Mouse (Mus musculus) neural tube, embryonic 12.5 days (tissue): ENCODE measurements around the gene Tnfrsf8. TPM values are rescaled to one million over a fixed set of nuclear protein-coding genes. Genes with fewer than 3 reads are reported as not detected.
"Not testable (repeated sequence)": the region's sequence is repeated elsewhere in the genome, so short reads cannot be mapped to it uniquely, and the experiment has no call there.

Source experiments
- ATAC-seq: fragments of 200-750 bp; cut with Nextera tagmentation; 2 replicates; pipeline ENCODE4 v1.8.0; 2017; ENCODE audit warnings: low read depth, mild to moderate bottlenecking, moderate TSS enrichment, moderate library complexity; ENCODE audit not compliant: low FRiP score
- H3K27ac ChIP-seq: fragments of 300-500 bp; sonication (generic); 2 replicates; pipeline ENCODE4 v1.5.1; 2016
- H3K27me3 ChIP-seq: fragments of 300-500 bp; sonication (generic); replicated peaks from 2 replicates; pipeline ENCODE4 v1.6.1; 2016; ENCODE audit warnings: mild to moderate bottlenecking
- H3K36me3 ChIP-seq: fragments of 300-500 bp; sonication (generic); 2 replicates; pipeline ENCODE4 v1.6.1; 2016; ENCODE audit warnings: mild to moderate bottlenecking
- H3K4me1 ChIP-seq: fragments of 300-500 bp; sonication (generic); 2 replicates; pipeline ENCODE4 v1.6.1; 2016
- H3K4me2 ChIP-seq: fragments of 300-500 bp; sonication (generic); replicated peaks from 2 replicates; pipeline ENCODE4 v1.6.1; 2016; ENCODE audit warnings: mild to moderate bottlenecking
- H3K4me3 ChIP-seq: fragments of 300-500 bp; sonication (generic); 2 replicates; pipeline ENCODE4 v1.5.1; 2016
- H3K9ac ChIP-seq: fragments of 300-500 bp; sonication (generic); 2 replicates; pipeline ENCODE4 v1.6.1; 2016; ENCODE audit warnings: mild to moderate bottlenecking
- H3K9me3 ChIP-seq: fragments of 300-500 bp; sonication (generic); 2 replicates; pipeline ENCODE4 v1.6.1; 2016; ENCODE audit warnings: mild to moderate bottlenecking
- WGBS: fragments of 180-500 bp; shearing (Covaris S2); methylation state at CpG from one replicate; pipeline ENCODE4 v1.1.7; 2016; 5-methylcytosine and 5-hydroxymethylcytosine counted together
- polyA plus RNA-seq: library from polyadenylated mRNA; unstranded; fragments of >200 nt; fragmentation: Nextera tagmentation; extraction: Ambion mirVana; gene quantifications from 2 replicates; pipeline ENCODE4 v1.2.1, GENCODE M21; 2016

Tnfrsf8 gene
- polyA plus RNA-seq, 1 experiment from 2014 or later = 0.05 TPM

DNA sequence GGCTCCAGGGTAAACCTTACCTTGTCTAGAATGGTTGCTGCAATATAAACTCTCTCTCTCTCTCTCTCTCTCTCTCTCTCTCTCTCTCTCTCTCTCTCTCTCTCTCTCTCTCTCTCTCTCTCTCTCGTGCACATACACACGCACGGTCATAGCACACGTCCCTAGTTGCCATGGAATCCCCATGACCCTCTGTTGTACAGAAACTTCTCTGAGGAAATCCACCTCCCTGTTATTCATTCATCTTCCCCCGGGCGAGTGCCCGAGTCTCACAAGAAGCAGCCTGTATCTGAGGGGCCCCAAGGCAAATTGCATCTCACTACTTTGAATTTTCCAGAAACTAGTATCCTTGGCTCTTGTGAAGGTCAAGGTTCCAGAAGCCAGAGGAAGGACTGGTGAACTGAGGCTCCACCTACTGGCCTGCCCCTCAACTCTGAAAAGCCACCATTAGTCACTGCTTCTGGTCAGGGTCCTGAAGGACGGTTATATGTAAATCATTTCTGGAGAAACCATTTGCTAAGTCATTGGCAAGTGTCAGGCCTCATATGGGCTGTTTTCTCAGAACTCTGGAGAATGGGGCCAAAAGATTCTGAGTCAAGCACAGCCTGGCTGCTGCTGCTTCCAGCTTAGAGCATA, 8.1 kb upstream of the Tnfrsf8 start:
- H3K27me3 ChIP-seq = no peaks in the 10 kb centered on the region
- no peak overlapping the region for H3K9ac ChIP-seq
- no peaks in the 10 kb centered on the region for H3K4me1 ChIP-seq
- no peaks in the 10 kb centered on the region for H3K36me3 ChIP-seq
- H3K27ac ChIP-seq = no peak overlapping the region
- no peak overlapping the region for H3K4me3 ChIP-seq
- H3K4me2 ChIP-seq = no peak overlapping the region
- WGBS = 85% methylated on average over 8 of the region's 8 CpGs
- H3K9me3 ChIP-seq = no peaks in the 10 kb centered on the region
- ATAC-seq = no peak

DNA sequence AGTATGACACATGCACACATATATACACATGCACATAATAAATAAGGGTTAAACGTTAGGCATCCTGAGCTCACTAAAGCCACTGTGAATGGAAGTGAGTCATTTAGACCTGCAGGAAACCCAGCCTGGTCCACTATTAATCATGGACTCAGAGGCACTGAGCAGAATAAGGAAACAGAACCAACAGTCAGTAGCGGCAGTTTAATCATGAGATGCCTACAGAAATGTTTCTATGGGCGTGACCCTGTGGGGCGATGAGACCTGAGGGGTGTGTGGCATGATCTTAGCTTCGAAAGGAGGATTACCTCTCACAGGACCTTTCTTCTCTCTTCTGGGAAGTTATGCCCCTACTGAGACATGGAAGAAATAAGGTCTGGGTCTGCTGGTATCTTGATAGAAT, 7.2 kb upstream of the Tnfrsf8 start:
- Histone ChIP-seq H3K9me3 (no peaks in the 10 kb centered on the region), H3K4me3 (no peak overlapping the region), H3K36me3 (no peaks in the 10 kb centered on the region), H3K27me3 (no peaks in the 10 kb centered on the region), H3K27ac (no peak overlapping the region), H3K4me1 (no peaks in the 10 kb centered on the region), H3K4me2 (no peak overlapping the region), H3K9ac (no peak overlapping the region)
- ATAC-seq = no peak
- WGBS = 90% methylated on average over 5 of the region's 5 CpGs

DNA sequence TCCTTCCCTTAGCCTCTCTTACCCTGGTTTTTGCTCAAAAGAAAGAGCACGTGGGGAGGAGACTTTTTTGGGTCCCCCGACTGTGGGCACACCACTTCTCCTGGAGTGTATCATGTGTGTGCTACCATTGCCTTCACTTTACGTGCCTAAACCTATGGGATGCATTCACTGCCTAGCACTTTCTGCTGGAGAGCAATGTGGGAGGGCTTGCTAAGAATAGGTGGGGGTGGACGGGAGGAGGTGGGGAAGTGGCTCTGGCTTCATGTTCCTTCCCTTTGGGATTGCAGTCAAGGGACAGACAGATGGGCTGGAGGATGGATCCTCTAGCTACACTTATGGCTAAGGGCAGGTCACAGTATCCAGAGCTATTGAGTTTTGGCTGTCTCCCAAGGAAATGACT, 5.7 kb upstream of the Tnfrsf8 start:
- H3K4me2 ChIP-seq = no peak overlapping the region
- H3K4me3 ChIP-seq = no peak overlapping the region
- no peaks in the 10 kb centered on the region for H3K27me3 ChIP-seq
- no peaks in the 10 kb centered on the region for H3K36me3 ChIP-seq
- no peaks in the 10 kb centered on the region for H3K9me3 ChIP-seq
- no peak overlapping the region for H3K9ac ChIP-seq
- no peak overlapping the region for H3K27ac ChIP-seq
- H3K4me1 ChIP-seq = no peaks in the 10 kb centered on the region
- WGBS = 83% methylated on average over 4 of the region's 4 CpGs
- ATAC-seq = no peak

DNA sequence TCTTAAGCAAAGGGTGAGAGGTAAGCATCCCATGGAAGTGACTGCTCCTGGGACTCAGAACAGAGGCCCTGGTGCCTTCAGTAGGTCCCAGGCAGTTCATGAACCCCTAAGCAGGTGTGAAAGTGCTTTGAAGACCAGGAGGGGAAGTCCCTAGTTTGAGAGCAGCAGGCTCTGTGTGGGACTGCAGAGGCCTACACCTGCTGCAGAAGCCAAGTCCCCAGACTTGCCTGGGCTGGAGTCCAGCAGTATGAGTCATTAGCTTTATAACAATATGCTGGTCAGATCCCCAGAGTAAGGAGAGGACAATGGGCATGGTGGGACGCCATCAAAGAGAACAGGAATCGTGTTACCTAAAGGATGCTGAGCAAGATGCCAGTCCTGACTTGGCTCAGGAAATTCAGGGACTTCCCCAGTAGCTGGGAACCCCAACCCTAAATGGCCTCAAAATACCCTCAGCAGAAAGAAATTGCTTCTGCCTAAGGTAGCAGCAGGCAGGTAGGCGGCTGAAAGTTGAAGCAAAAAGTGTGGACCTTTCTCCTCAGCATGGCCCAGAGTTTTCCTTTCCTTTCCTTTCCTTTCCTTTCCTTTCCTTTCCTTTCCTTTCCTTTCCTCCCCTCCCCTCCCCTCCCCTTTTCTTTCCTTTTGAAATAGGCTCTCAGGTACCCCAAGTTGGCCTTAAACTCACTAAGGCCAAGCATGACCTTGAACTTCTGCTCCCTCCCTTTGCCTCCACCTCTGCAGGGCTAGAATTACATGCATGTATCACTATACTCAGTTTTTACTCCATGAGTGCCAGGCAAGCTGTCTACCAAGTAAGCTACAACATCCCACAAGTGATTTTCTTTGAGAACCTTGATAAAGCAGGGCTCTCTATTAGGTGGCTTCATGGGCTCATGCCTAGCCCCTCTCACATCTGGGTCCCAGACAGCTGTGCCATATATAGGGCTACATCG, 4.6 kb upstream of the Tnfrsf8 start:
- Histone ChIP-seq H3K4me1 (no peaks in the 10 kb centered on the region), H3K27ac (no peak overlapping the region), H3K27me3 (peaks cover 6% of the 10 kb centered on the region), H3K9ac (no peak overlapping the region), H3K9me3 (no peaks in the 10 kb centered on the region), H3K4me2 (no peak overlapping the region), H3K36me3 (no peaks in the 10 kb centered on the region), H3K4me3 (no peak overlapping the region)
- ATAC-seq = no peak
- WGBS = 87% methylated on average over 4 of the region's 4 CpGs

DNA sequence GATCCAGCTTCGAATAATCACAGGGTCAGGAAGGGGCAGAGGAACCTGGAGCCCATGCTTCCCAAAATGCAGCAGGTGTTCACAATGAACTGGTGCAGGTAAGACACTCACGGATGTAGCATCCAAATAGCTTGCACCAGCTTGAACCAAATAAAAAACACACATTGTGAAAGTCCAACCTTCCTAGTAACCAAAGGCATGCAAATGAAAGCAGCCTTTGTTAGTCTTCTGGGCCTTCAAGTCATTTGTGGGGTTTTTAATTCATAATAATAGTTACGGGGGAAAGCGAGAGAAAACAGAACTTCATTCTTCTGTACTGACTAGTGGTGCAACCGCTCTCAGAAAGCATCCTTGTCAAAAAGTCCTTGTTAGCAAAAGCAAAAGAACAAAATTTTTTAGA, 1.7 kb upstream of the Tnfrsf8 start:
- H3K4me3 ChIP-seq = no peak overlapping the region
- H3K4me2 ChIP-seq = no peak overlapping the region
- H3K9me3 ChIP-seq = no peaks in the 10 kb centered on the region
- H3K27ac ChIP-seq = no peak overlapping the region
- 82% methylated on average over 5 of the region's 5 CpGs for WGBS
- no peak overlapping the region for H3K9ac ChIP-seq
- no peaks in the 10 kb centered on the region for H3K36me3 ChIP-seq
- no peaks in the 10 kb centered on the region for H3K4me1 ChIP-seq
- no peak for ATAC-seq
- H3K27me3 ChIP-seq = peaks cover 7% of the 10 kb centered on the region

DNA sequence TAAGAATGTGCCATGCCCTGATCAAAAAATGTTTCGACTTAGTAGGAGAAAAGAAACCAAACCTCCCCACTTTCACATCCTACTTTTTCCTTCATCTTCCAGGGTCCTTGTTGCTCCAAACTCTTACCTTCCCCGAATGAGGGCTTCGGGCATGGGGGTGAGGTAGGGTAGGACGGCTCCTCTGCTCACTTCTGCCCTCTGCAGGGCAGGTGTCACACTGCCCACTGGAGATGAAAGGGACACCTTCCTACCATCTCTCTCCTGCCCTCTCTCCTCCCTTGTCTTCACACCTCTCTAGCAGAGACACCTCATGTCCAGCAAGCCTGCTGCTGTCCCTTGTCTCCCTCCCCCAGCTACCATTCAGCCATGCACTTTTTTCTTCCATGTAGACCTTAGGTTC, 998 bp downstream of the Tnfrsf8 start:
- H3K4me2 ChIP-seq = no peak overlapping the region
- no peak overlapping the region for H3K4me3 ChIP-seq
- H3K9me3 ChIP-seq = no peaks in the 10 kb centered on the region
- H3K9ac ChIP-seq = no peak overlapping the region
- no peaks in the 10 kb centered on the region for H3K36me3 ChIP-seq
- 83% methylated on average over 4 of the region's 4 CpGs for WGBS
- peaks cover 7% of the 10 kb centered on the region for H3K27me3 ChIP-seq
- no peaks in the 10 kb centered on the region for H3K4me1 ChIP-seq
- ATAC-seq = no peak
- H3K27ac ChIP-seq = no peak overlapping the region

DNA sequence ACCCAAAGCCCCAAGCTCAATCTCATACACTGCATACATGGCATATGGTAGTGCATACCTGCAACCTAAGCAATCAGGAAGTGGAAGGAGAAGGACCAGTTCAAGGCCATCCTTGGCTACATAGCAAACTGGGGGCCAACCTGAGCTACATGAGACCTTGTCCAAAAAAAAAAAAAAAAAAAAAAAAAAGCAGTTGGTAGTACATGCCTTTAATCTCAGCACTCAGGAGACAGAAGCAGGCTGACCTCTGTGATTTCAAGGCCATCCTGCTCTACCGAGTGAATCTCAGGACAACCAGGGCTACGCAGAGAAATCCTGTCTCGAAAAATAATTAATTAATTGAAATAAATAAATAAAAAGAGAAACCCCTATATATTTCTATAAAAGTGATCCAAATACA, 1.7 kb downstream of the Tnfrsf8 start:
- Histone ChIP-seq H3K27me3 (peaks cover 7% of the 10 kb centered on the region), H3K4me2 (no peak overlapping the region), H3K4me1 (no peaks in the 10 kb centered on the region), H3K9me3 (no peaks in the 10 kb centered on the region), H3K4me3 (no peak overlapping the region), H3K27ac (no peak overlapping the region), H3K9ac (no peak overlapping the region), H3K36me3 (no peaks in the 10 kb centered on the region)
- WGBS = 96% methylated on average over 3 of the region's 3 CpGs
- no peak for ATAC-seq

DNA sequence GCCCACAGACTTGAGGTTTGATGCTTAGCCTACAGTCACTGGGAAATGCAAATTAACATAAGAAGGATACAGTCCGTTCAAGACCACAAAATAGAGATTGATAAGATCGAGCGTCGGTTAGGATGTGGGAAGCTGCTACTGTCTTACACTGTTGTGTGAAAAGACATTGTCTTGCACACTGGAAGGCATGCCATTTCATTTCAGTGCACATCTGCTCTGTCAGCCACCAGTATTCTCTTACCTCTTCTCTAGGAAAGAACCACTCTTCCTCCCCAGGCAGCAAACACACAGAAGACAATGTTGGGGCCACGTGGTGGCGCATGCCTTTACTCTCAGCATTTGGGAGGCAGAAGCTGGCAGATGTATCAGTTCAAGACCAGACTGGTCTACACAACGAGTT, 2.4 kb downstream of the Tnfrsf8 start:
- H3K9ac ChIP-seq = no peak overlapping the region
- no peaks in the 10 kb centered on the region for H3K36me3 ChIP-seq
- 81% methylated on average over 7 of the region's 7 CpGs for WGBS

DNA sequence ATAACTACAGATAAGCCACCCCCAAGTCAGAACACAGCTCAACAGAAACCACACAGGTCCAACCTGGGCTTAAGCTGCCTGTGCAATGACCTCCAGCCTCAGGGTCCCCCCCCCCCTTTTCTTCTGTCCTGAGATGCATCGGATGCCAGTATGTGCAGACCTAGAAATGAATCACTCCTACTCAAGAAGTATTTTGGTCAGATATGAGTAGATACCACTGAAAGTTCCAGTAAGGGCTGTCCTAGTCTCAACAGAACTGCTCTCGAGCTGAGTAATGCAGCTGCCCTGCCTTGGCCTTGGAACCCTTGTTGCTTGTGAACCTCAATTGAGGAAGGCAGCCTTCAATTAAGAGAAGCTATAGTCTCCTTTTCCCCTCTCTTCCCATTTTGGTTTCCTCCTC, 4.1 kb downstream of the Tnfrsf8 start:
- Histone ChIP-seq H3K4me2 (no peak overlapping the region), H3K27ac (no peak overlapping the region), H3K4me1 (no peaks in the 10 kb centered on the region; the same call in 1 of the 2 replicates), H3K9me3 (no peaks in the 10 kb centered on the region), H3K9ac (no peak overlapping the region), H3K36me3 (no peaks in the 10 kb centered on the region), H3K27me3 (peaks cover 7% of the 10 kb centered on the region), H3K4me3 (no peak overlapping the region)
- 91% methylated on average over 2 of the region's 2 CpGs for WGBS
- ATAC-seq = no peak

More for the DNA sequence above, 2.4 kb downstream of the Tnfrsf8 start:
- ATAC-seq = no peak
- Histone ChIP-seq H3K4me1 (no peaks in the 10 kb centered on the region), H3K4me3 (no peak overlapping the region), H3K27ac (no peak overlapping the region), H3K4me2 (no peak overlapping the region), H3K9me3 (no peaks in the 10 kb centered on the region), H3K27me3 (peaks cover 7% of the 10 kb centered on the region)

DNA sequence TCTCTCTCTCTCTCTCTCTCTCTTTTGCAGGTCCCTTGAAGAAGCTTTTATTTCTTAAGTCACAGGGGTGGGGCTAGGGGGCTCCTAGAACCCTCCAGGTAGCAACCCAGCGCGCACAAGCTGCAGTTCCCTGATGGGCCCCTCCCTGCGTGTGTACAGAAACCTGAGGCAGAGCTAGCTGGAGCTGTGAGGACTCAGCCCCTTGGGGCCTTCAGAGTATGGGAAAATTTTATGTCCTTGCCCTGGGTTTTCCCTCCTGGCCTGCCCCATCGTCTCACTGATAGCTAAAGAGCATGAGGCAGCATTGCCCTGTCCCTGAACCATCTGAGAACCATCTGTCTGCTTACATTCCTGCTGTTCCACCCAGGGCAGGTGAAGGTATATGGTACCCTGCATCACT, 8.5 kb downstream of the Tnfrsf8 start:
- WGBS = 46% methylated on average over 4 of the region's 4 CpGs
- Histone ChIP-seq H3K27me3 (no peaks in the 10 kb centered on the region), H3K27ac (no peak overlapping the region), H3K36me3 (no peaks in the 10 kb centered on the region), H3K4me1 (no peaks in the 10 kb centered on the region; the same call in 1 of the 2 replicates), H3K4me3 (no peak overlapping the region), H3K9ac (no peak overlapping the region), H3K9me3 (no peaks in the 10 kb centered on the region), H3K4me2 (no peak overlapping the region)
- no peak for ATAC-seq

DNA sequence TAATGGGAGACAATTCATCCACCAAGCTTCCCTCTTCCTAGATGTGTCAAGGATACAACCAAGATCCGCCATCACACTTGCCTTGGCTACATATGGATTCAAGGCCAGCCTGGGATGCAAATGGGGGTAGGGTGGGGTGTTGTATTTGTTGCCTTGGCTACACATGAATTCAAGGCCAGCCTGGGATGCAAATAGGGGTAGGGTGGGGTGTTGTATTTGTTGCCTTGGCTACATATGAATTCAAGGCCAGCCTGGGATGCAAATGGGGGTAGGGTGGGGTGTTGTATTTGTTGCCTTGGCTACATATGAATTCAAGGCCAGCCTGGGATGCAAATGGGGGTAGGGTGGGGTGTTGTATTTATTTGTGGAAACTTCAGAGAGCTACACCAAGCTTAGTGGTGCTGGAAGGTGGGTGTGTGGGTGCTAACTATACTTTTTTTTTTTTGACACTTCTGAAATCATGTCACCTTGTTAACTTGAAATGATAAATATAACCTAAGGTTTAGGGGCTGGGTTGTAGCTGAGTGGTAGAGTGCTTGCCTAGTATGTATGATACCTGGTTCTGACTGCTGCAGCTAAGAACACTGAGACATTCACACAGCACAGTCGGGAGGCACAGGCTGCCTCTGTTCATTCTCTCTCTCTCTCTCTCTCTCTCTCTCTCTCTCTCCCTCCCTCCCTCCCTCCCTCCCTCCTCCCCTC, 9.2 kb downstream of the Tnfrsf8 start:
- WGBS = 48% methylated on average over 2 of the region's 2 CpGs
- H3K9me3 ChIP-seq, H3K27ac ChIP-seq, H3K9ac ChIP-seq, H3K4me1 ChIP-seq, H3K4me2 ChIP-seq, H3K27me3 ChIP-seq, H3K4me3 ChIP-seq, H3K36me3 ChIP-seq: not testable (repeated sequence)
- ATAC-seq = peak; percentile 44; the same call in 1 of the 2 replicates

DNA sequence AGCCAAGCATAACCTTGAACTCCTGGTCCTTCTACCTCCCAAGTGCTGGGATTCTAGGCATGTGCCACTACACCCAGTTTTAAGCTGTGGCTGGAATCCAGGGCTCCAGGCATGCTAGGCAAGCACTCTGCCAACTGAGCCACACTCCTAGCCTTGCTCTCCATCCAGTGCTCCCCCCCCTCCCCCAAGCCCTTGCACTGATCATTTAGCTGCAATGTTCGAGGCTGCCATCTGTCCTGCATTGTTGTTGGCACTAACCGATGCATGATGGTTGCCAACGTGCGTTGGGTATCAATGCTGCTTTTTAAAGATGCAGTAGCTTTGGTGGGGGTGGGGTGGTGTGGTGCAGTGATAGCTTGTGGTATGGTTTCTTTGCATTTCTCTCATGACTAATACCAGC, 10.9 kb downstream of the Tnfrsf8 start:
- Histone ChIP-seq H3K36me3 (no peaks in the 10 kb centered on the region), H3K4me3 (no peak overlapping the region), H3K27me3 (no peaks in the 10 kb centered on the region), H3K9me3 (no peaks in the 10 kb centered on the region), H3K4me2 (no peak overlapping the region), H3K27ac (no peak overlapping the region), H3K4me1 (no peaks in the 10 kb centered on the region; the same call in 1 of the 2 replicates), H3K9ac (no peak overlapping the region)
- WGBS = 69% methylated on average over 4 of the region's 4 CpGs
- no peak for ATAC-seq
